Mouse (Mus musculus) gonadal fat pad, adult 2 months (tissue): ENCODE measurements around the gene Sowahb. TPM values are rescaled to one million over a fixed set of nuclear protein-coding genes. Genes with fewer than 3 reads are reported as not detected.
"Not testable (repeated sequence)": the region's sequence is repeated elsewhere in the genome, so short reads cannot be mapped to it uniquely, and the experiment has no call there.

Experiments
- DNase-seq: peaks from one replicate; pipeline ENCODE4 v3.0.0-alpha.2; 2012; ENCODE audit warnings: low read depth
- polyA plus RNA-seq: library from polyadenylated mRNA; depleted of rRNA; stranded (reverse); fragments of >200 nt; gene quantifications from 2 replicates; pipeline ENCODE4 v1.2.3, GENCODE M21; 2012

Gene Sowahb
- polyA plus RNA-seq, 1 experiment = 0.80 TPM

GRCm38 (mm10) chr5:93042831-93043687, 1.8 kb downstream of the Sowahb start:
- no peak for DNase-seq

DNA sequence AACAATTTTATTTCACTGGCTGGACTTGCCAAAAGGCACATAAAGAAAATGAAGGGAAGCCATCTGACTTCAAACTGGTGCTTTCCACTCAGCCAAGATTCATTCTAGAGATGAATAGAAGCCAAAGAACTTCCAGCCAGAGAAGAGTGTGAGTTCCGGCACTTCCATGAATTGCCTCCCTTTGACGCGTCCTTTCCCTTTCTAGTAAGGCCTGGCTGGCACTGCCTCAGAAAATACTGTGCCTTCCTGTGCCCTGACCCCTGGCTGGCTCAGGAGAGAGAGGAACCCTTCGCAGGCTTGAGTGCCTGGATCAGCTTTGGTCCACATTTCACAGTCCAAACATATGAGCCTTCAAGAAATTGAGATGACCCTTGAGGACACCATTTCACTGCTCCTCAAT, 2.8 kb downstream of the Sowahb start:
- no peak for DNase-seq

DNA sequence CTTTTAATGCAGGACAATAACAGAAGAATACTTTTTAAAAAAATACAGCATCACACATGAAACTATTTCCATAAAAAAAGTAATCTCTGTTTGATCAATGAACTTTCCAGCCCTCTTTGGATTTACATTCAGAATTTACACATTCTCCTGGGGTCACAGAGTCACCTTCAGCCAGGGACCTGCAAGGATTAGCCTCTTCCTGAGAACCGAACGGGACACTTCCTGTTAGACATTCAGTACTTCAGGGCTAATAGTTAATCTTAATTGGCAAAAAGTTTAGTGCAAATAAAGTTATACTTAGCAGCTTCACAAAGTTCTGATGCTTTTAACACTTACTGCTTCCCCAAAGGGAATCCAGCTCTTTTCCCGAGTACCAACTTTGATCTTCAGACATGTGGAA, 3.5 kb downstream of the Sowahb start:
- no peak for DNase-seq

GRCm38 (mm10) chr5:93040095-93040494, 4.7 kb downstream of the Sowahb start:
- DNase-seq = no peak

GRCm38 (mm10) chr5:93036254-93036653, 8.6 kb downstream of the Sowahb start:
- no peak for DNase-seq

- DNase-seq = no peak
Observed at GRCm38 (mm10) chr5:93035285-93035684, 9.5 kb downstream of the Sowahb start.

DNA sequence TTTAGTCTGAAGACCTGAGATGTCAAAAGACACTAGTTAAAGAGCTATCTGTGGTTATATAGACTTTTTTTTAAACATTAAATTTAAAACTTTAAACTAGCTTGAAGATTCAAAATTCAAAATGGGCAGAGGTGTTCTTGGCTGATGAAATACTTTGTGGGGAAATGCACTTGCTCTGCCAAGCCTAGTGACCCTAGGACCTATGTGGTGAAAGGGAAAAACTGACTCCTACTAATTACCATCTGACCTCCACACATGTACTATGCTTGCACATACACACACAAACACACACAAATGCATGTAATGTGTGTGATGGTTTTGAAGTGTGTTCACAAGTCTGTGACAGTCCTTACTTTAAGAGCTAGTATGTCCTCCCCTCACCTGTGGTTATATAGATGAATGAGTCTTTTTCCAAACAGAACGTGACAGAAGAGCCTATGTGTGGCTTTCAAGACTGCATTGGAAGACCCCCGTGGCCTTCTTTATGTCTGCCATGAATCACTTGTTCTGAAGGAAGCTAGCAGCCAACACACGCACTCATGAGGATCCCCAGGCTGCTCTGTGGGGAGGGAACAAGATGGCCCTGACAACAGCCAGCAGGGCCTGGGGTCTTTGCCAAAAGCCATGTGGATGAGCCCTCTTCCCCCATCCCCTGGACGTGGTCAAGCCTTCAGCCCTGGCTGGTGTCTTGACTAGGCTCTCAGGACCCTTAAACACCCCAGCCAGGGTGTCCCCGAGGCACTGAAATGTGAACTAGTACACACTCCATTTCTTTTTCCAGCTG, 11.5 kb downstream of the Sowahb start:
- DNase-seq = no peak

DNA sequence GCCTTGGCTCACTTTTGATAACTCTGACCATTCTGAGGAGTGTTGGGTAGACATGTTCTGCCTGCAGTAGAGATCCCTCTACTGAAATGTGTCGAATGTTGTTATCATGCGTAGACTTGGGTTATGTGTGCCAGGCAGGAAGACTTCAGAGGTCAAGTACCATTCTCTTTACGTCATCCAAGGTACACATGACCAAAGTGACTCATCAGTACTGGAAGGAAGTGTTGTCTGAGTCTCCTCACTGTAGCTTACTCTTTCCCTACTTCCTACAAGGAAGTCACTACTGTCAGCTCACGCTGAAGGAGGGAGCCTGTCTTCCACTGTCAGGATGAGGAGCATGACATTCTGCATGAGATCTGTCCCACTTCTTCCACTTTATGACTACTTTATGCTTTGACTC, 12.2 kb downstream of the Sowahb start:
- DNase-seq = no peak

DNA sequence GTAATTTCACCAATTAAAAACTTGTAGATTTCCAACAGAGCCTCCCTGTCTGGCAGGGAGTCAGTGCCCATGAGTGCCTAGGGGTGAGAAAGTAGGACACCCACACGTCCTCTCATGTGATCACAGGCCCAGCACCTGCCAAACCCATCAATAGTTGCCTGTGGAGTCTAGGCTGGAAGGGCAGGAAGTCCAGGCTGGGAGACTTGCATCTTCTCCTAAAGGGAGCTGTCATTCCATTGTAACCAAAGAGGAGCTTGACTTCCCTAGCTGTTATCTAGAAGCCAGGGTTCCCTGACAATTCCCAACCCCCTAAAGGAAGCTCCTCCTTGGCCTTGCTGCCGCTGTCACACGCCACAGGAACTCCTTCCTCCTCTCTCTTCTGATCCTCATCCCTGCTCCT, 14.0 kb downstream of the Sowahb start:
- no peak for DNase-seq

DNA sequence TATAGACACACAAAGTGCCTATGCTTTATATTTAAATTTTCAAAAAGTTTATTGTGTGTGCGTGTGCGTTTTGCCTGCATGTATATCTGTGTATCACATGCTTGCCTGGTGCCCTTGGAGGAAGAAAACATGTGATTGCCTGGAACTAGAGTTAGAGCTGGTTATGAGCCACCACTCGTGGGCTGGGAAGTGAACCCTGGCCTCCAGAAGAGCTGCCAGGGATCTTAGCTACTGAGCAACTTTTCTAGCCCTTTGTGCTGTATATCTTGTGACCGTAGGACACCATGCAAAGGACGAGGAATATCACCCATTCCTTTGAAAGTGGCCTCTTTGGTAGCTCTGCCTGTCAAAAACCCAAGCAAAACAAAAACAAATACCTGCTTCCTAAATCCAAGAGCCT, 14.4 kb downstream of the Sowahb start:
- DNase-seq = no peak

- no peak for DNase-seq
Observed at GRCm38 (mm10) chr5:93027120-93027675, 17.6 kb downstream of the Sowahb start.

DNA sequence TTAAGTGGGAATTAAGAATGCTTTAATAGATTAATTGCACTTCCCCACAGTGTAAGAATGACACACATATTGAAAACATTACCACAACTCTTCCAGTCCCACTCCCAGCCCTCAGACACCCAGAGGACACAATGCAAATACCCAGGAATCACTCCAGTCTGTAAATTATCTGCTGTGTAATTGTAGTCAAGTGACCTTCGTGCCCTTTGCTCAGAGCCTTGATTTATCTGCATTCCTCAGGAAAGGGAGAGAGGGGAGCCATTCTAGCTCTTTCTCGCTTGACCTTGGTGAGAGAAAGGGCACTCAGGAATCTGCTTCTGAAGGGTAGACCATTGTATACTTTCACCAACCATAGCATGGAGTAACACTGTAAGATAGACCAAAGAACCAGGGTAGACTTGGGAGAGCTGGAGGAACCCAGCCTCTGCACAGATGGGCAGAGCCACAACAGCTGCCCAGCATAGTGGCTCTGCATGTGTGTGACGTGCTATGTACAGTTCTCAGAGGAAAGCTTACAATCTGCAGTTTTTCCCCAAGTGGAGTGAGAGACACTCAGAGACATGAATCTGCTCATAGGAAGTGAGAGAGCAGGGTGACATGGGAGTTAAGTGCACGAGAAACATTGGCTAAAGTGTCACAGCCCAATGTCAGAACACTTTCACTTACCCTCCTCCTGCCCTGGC, 18.2 kb downstream of the Sowahb start:
- no peak for DNase-seq

GRCm38 (mm10) chr5:93024754-93025280, 20.0 kb downstream of the Sowahb start:
- DNase-seq = no peak

- DNase-seq = no peak
Observed at GRCm38 (mm10) chr5:93022126-93022797, 22.6 kb downstream of the Sowahb start.

DNA sequence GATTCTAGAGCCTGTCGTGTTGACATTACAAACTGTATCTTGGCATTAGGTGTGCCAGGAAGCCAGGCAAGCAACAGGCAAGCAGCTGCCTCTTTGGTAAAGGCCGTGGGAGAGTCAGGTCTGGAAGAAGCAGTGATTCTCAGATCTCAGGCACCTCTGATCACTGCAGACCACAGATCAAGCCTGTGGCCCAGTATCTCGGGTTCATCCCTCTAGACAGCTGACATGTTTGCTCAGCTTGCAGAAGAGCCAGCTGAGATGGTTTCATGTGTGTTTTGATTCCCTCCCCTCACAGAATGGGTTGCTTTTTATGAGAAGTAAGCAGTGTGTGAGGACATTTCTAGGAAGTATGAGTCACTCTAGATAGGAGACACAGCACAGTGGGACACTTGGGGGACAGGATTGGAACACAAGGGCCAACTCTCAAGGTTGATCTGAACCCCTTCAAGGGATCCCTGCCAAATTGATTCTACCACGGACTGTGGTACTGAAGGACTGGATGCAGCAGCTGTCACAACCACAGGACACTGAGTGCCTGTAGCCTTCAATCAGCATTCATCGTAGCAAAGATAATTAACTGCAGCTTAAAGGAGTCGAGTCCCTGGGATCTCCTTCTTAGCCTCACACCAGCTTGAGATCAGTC, 24.7 kb downstream of the Sowahb start:
- no peak for DNase-seq

DNA sequence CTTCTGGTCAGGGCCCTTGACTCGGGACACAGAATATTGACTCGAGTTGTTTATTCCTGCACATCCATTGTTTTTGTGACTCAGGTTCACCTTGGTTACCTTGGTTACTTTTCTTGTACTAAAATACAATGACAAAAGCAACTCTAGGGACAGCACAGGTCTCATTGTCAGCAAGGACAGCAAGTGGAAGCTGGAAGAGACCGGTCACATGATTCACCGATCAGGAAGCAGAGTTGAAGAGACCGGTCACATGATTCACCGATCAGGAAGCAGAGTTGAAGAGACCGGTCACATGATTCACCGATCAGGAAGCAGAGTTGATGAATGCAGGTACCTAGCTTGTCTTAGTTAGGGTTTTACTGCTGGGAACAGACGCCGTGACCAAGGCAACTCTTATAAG, 25.6 kb downstream of the Sowahb start:
- not testable (repeated sequence) for DNase-seq

GRCm38 (mm10) chr5:93017678-93018077, 27.1 kb downstream of the Sowahb start:
- no peak for DNase-seq

GRCm38 (mm10) chr5:93008256-93008655, 36.6 kb downstream of the Sowahb start:
- DNase-seq = no peak

DNA sequence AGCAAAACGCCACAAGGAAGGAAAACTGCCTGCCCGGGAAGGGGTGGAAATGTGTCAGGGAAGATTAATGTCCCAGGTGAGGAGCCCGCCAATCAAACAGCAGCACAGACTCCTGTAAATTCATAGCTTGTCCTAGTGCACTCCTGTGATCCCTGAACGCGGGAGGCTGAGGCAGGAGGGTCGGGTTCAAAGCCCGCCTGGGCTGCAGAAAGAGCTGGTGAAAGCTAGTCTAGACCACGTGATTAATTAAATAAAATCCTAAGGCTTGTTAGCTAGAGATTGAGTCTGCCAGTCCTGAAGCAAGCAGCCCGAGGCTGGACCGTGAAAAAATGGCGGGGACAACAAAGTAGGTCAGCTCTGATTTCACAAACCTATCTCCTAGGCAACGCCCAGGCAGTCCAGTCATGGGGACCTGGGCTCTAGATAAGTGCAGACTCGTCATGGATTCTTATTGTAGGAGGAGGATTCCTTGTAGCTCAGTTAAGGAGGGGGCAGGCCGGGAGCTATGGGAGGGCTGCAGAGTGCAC, 38.9 kb downstream of the Sowahb start:
- DNase-seq = no peak

DNA sequence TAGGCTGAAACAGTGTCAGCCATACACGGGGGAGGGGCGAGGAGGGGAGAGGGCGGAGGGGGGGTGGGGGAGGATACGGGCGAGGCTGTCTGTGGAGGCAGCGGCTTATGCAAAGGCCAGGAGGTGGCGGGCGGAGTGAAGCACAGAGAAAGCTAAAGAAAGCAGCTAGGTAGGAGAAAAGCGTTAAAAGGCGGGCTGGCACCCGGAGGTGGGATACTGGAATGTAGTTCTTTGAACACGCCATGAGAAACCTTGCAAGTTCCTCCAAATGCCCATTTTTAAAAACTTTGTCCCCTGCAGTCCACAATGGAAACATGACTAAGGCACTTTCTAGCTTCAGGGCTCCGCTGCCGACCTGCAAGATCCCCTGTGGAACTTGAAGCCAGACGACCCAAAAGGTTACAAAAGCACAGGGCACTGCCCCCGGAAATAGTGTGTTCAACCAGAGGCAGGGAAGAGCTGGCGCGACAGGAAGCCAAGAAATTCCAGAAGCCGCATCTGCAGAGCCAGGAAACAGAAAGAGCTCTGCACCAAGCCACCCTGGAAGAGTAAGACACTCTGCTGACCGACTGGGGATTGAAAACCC, 39.5 kb downstream of the Sowahb start:
- DNase-seq = no peak
